Mouse (Mus musculus) kidney, adult 2 months (tissue): ENCODE measurements around the gene Olfr155.

Source experiments
- CTCF ChIP-seq: fragments of 200-500 bp; conservative IDR thresholded peaks from 2 replicates; pipeline ENCODE4 v1.5.1; 2011; ENCODE audit warnings: low read depth, mild to moderate bottlenecking, control low read depth, low read length, moderate library complexity, mixed read lengths; ENCODE audit not compliant: insufficient read depth, insufficient read length
- POLR2A ChIP-seq: fragments of 200-500 bp; IDR thresholded peaks from one replicate; pipeline ENCODE4 v1.6.1; 2011; ENCODE audit warnings: low read depth, low read length, control low read depth

GRCm38 (mm10) chr4:43879566-43879965 is 28.2 kb downstream of the Olfr155 start:
- TF ChIP-seq CTCF (no peak), POLR2A (no peak)
